Mouse (Mus musculus) gastrocnemius, postnatal 14 days (tissue): ENCODE data around the gene Prpsap1. TPM values are rescaled to one million over a fixed set of nuclear protein-coding genes. Genes with fewer than 3 reads are reported as not detected.
"Not testable (repeated sequence)": the region's sequence is repeated elsewhere in the genome, so short reads cannot be mapped to it uniquely, and the experiment has no call there.

Experiments
- DNase-seq: peaks from one replicate; pipeline ENCODE4 v3.0.0; 2021; ENCODE audit warnings: mixed read lengths
- intact Hi-C: fragments of 180-260 bp; cut with DNase I; formaldehyde crosslinking; loops from one replicate; pipeline ENCODE4 v1.15.1; 2025; ENCODE audit warnings: low total_unique reads
- total RNA-seq, 2 experiments: library from RNA; stranded (reverse); gene quantifications; 2 replicates each; pipeline ENCODE4 v1.2.3; 2021

Prpsap1 gene
- total RNA-seq, 2 experiments from 2014 or later = 22.4 to 24.6 TPM

DNA sequence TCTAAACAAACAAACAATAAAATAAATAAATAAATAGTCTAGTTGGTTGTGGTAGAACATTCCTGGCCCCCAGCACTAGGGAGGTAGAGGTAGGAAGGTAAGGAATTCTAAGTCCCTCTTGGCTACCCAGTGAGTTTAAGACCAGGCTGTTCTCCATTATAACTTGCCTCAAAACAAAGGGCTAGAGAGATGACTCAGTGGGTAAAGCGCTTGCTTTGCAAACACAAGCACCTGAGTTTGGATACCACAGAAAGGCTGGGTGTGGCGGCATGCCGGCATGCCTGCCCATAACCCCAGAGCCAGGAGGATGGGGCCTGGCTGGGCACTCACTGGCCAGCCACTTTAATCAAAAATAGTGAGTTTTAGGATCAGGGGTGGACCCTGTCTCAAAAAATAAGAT, 28.0 kb upstream of the Prpsap1 start:
- intact Hi-C loops = no loop called here
- DNase-seq = no peak

DNA sequence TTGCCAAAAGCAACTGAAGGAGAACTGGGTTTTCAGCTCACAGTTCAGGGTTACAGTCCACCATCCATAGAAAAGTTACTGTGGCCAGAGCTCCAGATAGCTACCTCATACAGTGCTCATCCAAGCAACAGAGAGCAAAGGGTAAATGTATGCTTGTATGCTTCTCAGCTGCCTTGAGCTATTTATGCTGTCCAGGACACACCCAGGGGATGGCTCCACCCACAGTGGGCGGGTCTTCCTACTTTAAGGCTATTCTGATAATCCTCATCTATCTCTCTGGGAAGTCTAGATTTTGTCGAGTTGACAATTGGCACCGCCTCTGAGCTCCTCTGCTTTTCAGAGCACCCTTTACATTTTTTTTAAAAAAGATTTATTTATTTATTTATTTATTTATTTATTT, 27.1 kb upstream of the Prpsap1 start:
- DNase-seq = no peak
- intact Hi-C loops = no loop called here

DNA sequence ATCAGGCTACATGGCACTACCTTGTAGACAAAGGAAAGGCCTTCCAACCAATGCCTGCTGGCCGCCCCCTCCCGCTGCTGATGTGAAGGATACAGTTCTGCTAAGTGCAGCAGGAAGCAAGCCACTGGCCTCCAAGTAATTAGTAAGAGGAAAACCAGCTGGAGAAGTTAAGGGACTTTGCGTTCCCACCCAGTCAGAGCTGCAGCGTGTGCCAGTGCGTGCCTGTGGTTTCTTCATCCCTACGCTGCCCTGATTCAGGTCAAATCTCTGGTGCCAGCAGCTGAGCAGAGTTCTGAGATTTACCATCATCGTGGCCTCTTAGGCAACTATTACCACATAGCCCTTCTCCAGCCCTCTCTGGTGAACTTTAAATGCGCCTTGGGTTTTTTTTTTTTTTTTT, 24.5 kb upstream of the Prpsap1 start:
- DNase-seq = peak; percentile 48
- intact Hi-C loops = no loop called here

DNA sequence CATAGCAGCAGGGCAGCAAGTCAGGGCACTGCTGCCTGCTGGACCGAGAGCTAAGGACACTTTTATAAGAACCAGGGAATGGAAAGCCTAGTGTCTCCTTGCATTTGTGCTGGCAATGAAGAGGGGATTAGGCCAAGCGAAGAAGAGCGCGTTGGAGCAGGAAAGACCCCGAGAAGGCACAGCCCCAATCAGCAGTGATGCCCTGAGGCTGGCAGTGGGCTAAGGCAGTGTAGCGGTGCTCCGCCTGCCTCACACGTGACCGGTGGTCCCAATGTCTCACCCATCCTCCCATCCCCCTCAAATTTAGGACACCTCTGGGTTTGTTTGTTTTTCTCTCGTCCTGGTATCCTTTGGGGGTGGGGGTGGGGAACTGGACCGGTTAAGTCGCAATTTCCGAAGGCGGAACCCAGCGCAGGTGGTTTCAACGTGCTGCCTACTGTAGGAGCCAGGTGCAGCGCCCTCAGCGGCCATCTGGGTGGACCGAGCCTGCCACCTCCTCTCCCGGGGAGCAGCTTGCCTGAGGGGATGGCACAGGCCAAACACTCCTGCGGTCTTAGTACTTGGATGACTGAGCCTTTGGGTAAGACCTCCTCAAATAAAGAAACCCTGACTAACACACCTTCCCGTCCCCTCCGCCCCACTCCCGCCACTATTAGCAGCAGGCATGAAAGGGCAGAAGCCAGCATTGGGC, 21.5 kb upstream of the Prpsap1 start:
- no peak for DNase-seq
- intact Hi-C loops = no loop called here

DNA sequence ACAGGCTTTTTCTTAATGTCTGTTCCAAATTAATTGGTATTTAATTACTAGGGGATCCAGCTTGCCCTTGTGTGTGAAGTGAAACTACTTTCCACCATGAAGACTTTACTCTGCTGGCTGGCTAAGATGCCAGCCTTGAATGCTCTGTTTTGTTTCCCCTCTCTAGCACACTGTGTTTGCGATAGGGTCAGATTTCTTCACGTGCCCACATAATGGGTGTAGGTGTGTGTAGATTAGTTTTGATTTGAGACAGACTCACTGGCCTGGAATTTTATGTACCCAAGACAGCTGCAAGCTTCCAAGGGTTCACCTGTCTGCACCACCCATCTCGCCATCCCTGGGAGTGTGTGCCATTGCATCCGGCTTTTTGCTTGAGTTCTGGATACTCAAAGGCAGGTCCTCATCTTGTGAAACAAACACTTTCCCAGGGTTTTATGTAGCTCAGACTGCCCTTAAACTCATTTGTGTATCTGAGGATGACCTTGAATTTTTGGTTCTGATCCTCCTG, 19.6 kb upstream of the Prpsap1 start:
- DNase-seq = no peak
- intact Hi-C loops = no loop called here

DNA sequence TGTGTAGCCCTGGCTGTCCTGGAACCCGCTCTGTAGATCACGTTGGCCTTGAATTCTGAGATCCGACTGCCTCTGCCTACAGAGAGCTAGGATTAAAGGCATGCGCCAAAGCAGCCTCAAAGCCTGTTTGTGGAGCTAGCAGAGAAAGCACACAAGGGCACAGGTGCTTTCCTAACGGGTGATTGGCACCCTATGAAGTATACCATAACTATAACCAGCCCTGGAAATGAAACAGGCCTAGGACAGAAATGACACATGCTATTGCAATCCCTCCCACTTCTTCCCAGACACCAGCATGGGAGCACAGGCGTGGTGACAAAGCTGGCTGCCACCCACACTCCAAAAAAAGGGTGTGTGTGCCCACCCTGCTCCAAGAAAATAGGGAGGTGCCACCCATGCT, 19.0 kb upstream of the Prpsap1 start:
- no peak for DNase-seq
- intact Hi-C loops = no loop called here

DNA sequence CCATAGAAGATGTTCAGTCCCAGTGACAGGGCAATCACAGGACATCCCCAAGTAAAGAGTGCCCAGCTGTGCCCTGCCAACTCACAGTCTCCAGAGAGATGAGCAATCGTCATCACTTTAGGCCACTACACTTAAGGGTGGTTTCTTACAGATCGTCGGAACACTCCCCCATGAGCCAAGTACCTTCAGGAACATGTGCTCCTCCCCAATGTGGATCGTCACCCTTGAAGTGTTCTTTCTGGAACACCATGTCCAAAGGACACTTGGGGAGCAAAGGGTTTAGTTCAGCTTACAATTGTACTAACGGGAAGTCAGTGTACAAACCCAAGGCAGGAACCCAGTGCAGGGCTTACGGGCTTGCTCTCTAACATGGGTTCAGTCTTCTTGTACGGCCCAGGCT, 18.2 kb upstream of the Prpsap1 start:
- DNase-seq = no peak
- intact Hi-C loops = no loop called here

DNA sequence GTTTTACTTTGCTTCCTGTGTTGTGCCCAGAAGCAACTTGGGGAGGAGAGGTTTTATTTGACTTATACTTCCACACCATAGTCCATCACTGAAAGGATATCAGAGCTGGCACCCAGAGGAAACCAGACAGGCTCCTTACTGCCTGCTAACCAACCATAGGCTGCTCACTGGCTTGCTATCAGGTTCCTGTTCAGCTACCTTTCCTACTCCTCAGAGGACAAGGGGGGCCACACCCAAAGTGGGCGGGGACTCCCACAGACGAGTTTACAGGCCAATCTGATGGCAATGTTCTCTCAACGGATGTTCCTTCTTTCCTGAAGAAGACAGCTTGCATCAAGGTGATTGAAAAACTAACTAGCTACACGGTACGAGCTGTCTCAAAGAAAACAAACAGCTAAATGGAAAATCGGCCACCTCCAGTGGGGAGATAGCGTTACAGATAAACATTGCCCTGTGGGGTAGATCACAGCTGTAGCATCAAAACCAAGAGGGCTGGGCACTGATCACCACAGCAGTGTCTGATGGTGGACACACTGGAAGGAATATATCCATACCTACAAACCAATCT, 17.4 kb upstream of the Prpsap1 start:
- intact Hi-C loops = no loop called here
- no peak for DNase-seq

DNA sequence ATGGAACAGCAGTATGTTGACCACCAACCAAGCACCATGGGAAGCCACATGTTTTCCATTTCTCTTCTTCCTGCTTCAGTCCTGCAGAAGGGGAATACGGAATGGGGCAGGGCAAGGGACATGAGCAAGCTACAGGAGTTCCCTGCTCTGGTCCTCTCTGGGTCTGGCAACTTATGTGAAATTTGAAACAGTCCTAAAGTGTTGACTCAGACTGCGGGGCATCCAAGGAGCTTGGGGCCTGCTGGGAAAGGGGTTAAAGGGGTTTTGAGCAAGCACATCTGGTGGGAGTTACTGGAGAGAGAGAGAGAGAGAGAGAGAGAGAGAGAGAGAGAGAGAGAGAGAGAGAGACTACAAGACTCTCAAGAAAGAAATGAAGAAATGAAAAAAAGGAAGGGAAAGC, 14.7 kb upstream of the Prpsap1 start:
- intact Hi-C loops = no loop called here
- no peak for DNase-seq

DNA sequence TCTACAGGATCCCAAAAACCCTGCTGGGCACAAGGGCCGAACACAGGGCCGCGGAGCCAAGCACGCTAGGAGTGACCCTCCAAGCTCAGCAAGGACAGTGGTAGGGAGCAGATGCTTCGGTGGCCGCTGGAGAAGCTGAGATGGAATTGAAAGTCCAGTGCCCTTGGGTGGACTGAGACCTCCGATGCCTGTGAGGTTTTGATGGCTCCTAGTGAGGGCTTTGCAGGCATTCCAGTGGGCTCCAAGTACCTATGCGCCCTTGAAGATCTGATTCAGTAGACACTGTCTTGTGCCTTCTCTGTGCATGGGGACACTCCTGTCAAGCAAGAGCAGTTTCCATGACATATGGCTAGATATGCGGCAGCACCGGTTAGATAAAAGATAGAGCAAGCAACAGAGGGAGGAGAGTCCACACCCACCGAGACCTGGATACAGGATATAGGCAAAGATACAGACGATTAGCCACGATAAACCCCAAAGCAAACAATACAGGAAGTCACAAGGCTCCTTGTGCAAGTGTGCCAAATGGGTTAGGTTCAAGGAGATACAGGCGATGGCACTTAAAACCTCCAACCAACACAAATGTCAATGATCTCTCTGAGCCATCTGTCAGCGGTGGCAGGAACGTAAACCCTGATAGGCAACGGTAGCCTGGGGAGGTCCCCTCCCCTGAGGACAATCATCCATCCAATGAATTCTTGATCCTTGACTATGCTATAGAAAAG, 12.3 kb upstream of the Prpsap1 start:
- intact Hi-C loops = no loop called here
- DNase-seq = no peak

DNA sequence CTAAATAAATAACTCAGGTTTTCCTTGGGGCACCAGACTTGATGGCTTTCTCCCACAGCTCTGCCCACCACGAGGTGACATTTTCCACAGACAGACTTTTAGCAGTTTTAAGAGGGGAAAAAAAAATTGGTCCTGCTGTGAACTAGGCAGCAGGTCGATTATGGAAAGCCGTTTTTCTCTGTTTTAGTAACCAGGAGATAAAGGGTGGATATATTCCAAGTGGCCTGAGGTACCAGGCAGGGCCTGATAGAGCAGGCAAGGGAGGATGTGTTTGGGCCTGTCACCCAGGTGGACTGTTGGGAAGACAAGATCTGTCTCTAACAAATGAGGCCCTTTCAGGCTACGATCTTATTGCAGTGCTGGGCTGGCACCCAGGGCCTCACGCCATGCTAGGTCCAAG, 11.6 kb upstream of the Prpsap1 start:
- no peak for DNase-seq
- intact Hi-C loops = no loop called here

DNA sequence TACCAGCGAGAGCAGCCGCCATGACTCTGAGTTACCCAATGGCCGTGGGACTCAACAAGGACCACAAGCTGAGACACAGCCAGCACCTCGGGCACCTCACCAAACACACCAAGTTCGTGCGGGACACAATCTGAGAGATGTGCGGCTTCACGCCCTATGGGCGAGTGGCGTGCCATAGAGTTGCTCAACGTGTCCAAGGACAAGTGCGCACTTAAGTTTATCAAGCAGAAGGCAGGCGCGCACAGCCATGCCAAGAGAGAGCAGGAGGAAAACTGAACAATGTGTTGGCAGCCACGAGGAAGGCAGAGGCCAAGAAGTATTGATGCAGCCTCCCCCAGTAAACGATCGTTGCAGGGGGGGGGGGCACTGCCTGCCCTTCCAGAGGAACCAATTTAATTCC, 10.5 kb upstream of the Prpsap1 start:
- intact Hi-C loops = no loop called here
- DNase-seq = no peak

DNA sequence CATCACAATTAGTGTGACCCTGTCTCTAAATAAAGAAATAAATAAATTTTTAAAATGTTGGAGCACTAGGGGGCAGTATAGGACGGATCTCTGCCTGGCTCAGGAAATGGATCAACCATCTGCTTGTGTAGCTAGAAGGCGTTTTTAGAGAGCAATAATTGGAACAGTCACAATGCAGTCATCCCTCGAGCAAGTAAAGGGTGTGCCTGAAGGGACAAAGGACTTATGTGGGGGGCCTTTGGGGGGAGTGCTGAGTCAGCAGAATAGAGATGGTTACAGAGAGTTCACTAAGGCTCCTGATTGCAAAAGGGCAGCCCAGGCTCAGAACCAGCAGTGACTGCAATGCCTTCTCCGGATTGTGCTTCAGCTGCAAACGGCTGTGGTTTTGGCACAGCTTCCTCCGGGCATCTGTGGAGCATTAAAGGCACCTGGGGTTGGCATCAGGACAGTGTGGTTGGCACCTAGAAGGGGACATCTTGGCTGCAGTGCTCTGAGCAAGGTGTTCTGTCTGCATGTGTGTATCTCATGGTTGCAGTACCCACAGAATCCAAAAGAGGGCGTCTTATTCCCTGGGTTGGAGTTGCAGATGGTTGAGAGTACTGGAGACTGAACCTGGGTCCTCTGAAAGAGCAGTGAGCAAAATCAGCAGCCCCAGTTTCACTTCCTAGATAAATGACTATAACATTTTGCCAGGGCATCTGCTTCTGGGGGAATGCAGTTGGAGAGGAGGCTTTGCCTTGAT, 7.2 kb upstream of the Prpsap1 start:
- DNase-seq = no peak
- intact Hi-C loops = loop anchor here (2.0 kb wide), 1 partner anchor 32 kb away; no protein-coding TSS in a partner anchor

DNA sequence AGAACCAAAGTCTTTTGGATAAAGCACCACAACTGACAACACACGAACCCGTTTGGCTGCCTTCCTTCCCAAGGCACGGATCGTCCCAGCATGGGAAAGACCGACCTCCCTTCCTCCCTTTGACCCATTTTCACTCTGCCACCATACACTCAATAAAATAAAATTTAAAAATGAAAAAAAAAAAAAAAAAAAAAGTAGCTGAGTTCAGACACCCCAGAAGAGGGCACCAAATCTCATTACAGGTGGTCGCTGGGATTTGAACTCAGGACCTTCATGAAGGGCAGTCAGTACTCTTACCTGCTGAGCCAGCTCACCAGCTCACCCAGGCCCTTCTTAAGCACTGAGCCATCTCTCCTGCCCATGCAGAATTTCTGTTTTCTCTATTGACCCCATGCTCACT, 5.0 kb upstream of the Prpsap1 start:
- DNase-seq = no peak
- intact Hi-C loops = no loop called here

DNA sequence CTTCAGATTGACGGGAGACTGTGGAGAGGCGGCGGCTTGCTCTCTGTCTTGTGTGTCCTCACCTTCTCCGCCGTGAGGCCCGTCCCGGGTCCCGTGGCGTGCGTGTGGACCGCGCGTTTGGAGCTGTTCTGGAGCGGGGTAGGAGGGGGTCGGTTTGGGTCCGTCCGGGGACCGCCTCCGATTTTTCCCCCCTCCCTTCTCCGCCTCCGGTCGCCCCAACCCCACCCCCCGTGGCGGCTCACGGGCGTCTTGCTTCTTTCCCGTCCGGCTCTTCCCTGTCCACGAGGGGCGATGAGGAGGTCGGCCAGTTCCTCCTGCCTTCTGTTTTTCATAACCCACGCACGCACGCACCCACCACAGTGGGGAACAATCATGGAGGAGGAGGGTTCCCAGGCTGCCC, 4.6 kb upstream of the Prpsap1 start:
- intact Hi-C loops = no loop called here
- no peak for DNase-seq

DNA sequence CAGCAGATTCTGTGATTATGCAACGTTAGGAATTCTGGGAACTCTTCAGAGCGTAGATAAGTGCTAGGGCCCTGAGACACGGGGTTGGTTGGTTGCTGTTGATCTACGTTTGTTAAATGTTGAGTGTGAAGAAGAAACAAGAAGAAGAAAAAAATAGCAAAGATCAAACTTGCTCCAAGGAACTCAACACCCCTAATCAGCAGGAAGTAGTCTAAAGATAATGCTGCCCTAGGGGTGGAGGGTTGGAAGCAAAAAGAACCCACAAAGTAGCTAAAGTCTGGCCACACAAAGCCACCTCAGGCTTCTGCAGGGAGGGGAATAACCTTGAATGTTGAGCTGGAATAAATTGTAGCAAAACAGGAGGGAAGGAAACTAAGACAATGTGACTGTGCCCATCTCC, 3.3 kb upstream of the Prpsap1 start:
- intact Hi-C loops = no loop called here

DNA sequence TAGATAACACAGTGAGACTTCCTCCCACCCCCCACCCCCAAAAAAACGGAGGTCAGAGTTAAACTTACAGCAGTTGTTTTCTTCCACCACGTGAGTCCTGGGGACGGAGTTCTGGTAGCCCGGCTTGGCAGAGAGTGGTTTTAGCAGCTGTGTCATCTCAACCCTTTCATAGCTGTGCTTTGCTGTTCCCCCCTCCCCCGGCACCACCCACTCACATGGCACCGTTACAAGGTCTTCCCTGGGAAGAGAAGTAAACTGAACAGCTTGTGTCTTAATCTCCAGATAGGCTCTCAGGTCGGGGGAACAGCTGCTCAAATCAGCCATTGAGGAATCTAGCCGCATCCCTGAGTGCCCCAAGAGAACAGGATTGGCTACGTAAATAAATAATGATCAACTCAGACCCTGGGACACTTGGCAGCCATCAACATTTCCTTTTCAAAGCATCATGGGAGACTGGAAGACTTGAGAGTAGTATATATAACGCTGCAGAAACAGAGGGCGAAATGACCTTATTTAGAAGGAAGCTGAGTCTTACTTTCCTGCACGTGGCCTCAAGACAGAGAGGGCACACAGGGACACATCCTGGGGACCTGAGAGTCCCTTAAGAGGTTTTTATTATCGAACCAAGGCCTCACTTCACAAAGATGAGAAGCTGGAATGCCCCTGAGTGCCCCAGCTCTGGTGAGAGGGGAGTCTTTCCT, 622 bp upstream of the Prpsap1 start:
- DNase-seq = peak; percentile 83
- intact Hi-C loops = no loop called here

More for the DNA sequence above, 3.3 kb upstream of the Prpsap1 start:
- no peak for DNase-seq

DNA sequence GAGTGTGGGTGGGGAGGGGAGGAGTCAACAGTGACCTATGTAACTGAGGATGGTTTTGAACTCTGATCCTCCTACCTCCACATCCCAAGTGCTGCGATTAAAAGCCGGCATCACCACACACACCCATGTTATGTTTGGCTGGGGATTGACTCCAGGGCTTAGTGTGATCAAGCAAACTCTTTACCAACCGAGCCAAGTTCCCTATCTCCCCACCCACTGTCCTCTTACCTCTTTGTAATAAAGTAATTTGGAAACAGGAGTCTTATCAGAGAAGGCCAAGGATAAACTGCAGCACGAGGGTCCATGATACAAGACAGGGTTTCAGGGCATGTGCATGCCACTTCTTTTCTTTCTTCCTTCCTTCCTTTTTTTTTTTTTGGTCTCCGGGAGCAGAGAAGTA, 811 bp downstream of the Prpsap1 start:
- no peak for DNase-seq
- intact Hi-C loops = no loop called here

DNA sequence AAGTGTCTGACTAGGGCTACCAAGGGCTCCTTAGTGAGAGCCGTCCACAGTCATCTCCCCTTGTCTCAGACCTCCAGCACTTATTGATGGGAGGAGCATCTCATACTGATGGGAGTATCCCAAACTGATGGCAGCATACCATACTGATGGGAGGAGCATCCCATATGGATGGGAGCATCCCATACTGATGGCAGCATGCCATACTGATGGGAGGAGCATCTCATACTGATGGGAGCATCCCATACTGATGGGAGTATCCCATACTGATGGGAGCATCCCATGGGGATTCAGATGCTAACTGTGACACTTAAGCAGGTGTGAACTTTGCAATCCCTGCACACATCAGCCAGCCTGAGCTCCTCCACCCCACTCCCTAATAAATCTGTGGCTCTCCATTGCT, 1.5 kb downstream of the Prpsap1 start:
- DNase-seq, intact Hi-C loops: not testable (repeated sequence)

DNA sequence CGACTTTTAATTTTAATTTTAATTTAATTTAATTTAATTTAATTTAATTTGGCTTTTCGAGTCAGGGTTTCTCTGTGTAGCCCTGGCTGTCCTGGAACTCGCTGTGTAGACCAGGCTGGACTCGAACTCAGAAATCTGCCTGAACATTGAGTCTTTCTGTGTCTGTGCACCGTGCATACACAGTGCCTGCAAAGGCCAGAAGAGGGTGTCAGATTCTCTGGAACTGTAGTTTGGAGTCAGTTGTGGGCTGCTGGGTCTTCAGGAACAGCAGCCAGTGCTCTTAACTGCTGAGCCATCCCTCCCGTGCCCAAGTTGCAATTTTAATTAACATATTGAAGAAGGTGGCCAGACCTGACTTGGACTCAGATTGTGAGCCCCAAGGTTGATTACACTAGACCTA, 2.7 kb downstream of the Prpsap1 start:
- intact Hi-C loops = no loop called here
- DNase-seq = no peak
